Mouse (Mus musculus) embryonic fibroblast, embryonic 13.5 days (primary cell): ENCODE data around the gene Rbpj.

Experiments
- CTCF ChIP-seq: IDR thresholded peaks from 2 replicates; pipeline ENCODE4 v1.5.1; 2011; ENCODE audit warnings: mild to moderate bottlenecking, control low read depth, low read length, moderate library complexity, borderline replicate concordance; ENCODE audit not compliant: insufficient read depth
- POLR2A ChIP-seq: IDR thresholded peaks from 2 replicates; pipeline ENCODE4 v1.6.1; 2011; ENCODE audit warnings: low read depth, mild to moderate bottlenecking, control low read depth, low read length, moderate library complexity

GRCm38 (mm10) chr5:53647358-53647757 is 181.4 kb downstream of the Rbpj start:
- TF ChIP-seq POLR2A (no peak), CTCF (no peak)
